Mouse (Mus musculus): ENCODE measurements around the gene Elf5. TPM values are rescaled to one million over a fixed set of nuclear protein-coding genes. Genes with fewer than 3 reads are reported as not detected.

Elf5 gene
- polyA plus RNA-seq, 1 experiment from 2014 or later: not detected

DNA sequence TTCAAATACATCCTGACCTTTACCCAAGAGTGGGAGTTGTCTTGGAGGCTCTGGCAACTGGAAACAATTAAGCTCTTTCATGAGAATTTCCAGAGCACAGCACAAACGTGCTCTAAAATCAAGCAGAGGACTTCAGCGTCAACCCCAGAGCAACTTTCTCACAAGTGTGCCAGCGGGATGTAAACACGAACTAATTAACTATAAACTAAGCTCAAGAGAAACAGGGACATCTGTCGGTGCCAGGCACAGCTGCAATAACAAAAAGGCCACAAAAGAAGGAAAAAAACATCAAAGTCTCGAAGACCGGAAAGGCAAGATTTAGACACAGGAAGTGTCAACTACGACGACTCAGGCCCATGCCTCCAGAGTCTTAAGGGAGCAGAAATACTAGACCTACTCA lies 50.3 kb downstream of the Elf5 start:
- no peaks in the 10 kb centered on the region for H3K27me3 ChIP-seq (replicated peaks; ENCODE audit: control insufficient read depth, insufficient read depth, low read length)
- no peak overlapping the region for H3K4me3 ChIP-seq (ENCODE audit: low read length)
- H3K4me1 ChIP-seq (ENCODE audit: control insufficient read depth, insufficient read depth, low read depth, low read length): no peaks in the 10 kb centered on the region
- peaks cover 24% of the 10 kb centered on the region for H3K36me3 ChIP-seq (ENCODE audit: control insufficient read depth, insufficient read depth, low read length)
- ATAC-seq: no peak
- H3K4me2 ChIP-seq (ENCODE audit: low read length): no peak overlapping the region
- H3K9me3 ChIP-seq (ENCODE audit: control insufficient read depth, low read length): no peaks in the 10 kb centered on the region
- WGBS: 36% methylated on average over 9 of the region's 9 CpGs
- no peak overlapping the region for H3K27ac ChIP-seq (ENCODE audit: low read depth, low read length)
- H3K9ac ChIP-seq (ENCODE audit: low read depth, low read length): no peak overlapping the region

DNA sequence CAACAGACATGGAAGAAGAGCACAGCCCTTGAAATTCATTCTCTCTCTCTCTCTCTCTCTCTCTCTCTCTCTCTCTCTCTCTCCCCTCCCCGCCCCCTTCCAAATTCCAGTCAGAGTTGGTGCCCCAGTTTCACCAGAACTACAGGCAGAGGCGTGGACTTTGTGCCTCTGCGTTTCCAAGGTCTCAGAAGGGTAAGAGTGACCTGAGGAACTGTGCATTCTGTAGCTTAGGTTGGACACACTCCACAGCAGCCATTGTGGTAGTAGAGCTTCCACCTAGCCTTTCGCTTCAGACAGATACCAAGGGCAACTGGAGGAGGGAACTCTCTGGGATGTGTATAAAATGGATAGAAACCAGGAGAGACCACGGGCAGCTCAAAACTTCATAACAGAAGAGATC lies 51.3 kb downstream of the Elf5 start:
- H3K9ac ChIP-seq (ENCODE audit: low read depth, low read length): no peak overlapping the region
- WGBS: 96% methylated on average over 5 of the region's 5 CpGs
- no peaks in the 10 kb centered on the region for H3K27me3 ChIP-seq (replicated peaks; ENCODE audit: control insufficient read depth, insufficient read depth, low read length)
- ATAC-seq: no peak
- H3K27ac ChIP-seq (ENCODE audit: low read depth, low read length): no peak overlapping the region
- no peaks in the 10 kb centered on the region for H3K9me3 ChIP-seq (ENCODE audit: control insufficient read depth, low read length)
- H3K36me3 ChIP-seq (ENCODE audit: control insufficient read depth, insufficient read depth, low read length): peaks cover 26% of the 10 kb centered on the region
- no peak overlapping the region for H3K4me3 ChIP-seq (ENCODE audit: low read length)
- H3K4me2 ChIP-seq (ENCODE audit: low read length): no peak overlapping the region
- no peaks in the 10 kb centered on the region for H3K4me1 ChIP-seq (ENCODE audit: control insufficient read depth, insufficient read depth, low read depth, low read length)

- Histone ChIP-seq H3K9ac (ENCODE audit: low read depth, low read length) (no peak overlapping the region), H3K27ac (ENCODE audit: low read depth, low read length) (no peak overlapping the region), H3K36me3 (ENCODE audit: control insufficient read depth, insufficient read depth, low read length) (peaks cover 20% of the 10 kb centered on the region), H3K4me2 (ENCODE audit: low read length) (no peak overlapping the region), H3K4me1 (ENCODE audit: control insufficient read depth, insufficient read depth, low read depth, low read length) (no peaks in the 10 kb centered on the region), H3K9me3 (ENCODE audit: control insufficient read depth, low read length) (no peaks in the 10 kb centered on the region), H3K4me3 (ENCODE audit: low read length) (no peak overlapping the region), H3K27me3 (replicated peaks; ENCODE audit: control insufficient read depth, insufficient read depth, low read length) (no peaks in the 10 kb centered on the region)
- ATAC-seq: no peak
- WGBS: 94% methylated on average over 8 of the region's 8 CpGs
These were observed 53.0 kb downstream of the Elf5 start for GRCm38 (mm10) chr2:103464524-103464923.

DNA sequence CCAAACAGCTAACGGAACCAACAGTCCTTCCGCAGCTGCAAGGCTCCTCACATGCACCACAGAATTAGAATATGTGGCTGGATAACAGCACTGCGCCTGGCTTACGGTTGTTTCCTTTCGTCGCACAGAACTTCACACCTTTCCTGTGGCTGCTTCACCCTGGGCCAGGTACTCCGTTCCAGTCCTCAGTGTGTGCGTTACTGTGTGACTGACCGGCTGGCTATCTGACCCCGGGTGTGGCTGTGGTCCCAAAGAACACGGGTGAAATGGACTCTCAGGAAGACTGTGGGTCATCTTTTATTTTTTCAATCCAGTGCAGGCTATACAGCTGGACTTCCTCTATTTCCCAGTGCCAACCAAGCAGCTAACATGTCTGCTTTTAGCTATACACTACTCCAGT lies 53.9 kb downstream of the Elf5 start:
- Histone ChIP-seq H3K9me3 (ENCODE audit: control insufficient read depth, low read length) (no peaks in the 10 kb centered on the region), H3K4me3 (ENCODE audit: low read length) (no peak overlapping the region), H3K36me3 (ENCODE audit: control insufficient read depth, insufficient read depth, low read length) (peaks cover 16% of the 10 kb centered on the region), H3K4me2 (ENCODE audit: low read length) (no peak overlapping the region), H3K9ac (ENCODE audit: low read depth, low read length) (no peak overlapping the region), H3K27me3 (replicated peaks; ENCODE audit: control insufficient read depth, insufficient read depth, low read length) (no peaks in the 10 kb centered on the region), H3K27ac (ENCODE audit: low read depth, low read length) (no peak overlapping the region), H3K4me1 (ENCODE audit: control insufficient read depth, insufficient read depth, low read depth, low read length) (no peaks in the 10 kb centered on the region)
- ATAC-seq: no peak
- 95% methylated on average over 11 of the region's 11 CpGs for WGBS

GRCm38 (mm10) chr2:103466272-103466671 lies 54.8 kb downstream of the Elf5 start:
- no peak for ATAC-seq
- Histone ChIP-seq H3K4me2 (ENCODE audit: low read length) (no peak overlapping the region), H3K4me1 (ENCODE audit: control insufficient read depth, insufficient read depth, low read depth, low read length) (no peaks in the 10 kb centered on the region), H3K36me3 (ENCODE audit: control insufficient read depth, insufficient read depth, low read length) (peaks cover 16% of the 10 kb centered on the region), H3K27ac (ENCODE audit: low read depth, low read length) (no peak overlapping the region), H3K4me3 (ENCODE audit: low read length) (no peak overlapping the region), H3K9me3 (ENCODE audit: control insufficient read depth, low read length) (no peaks in the 10 kb centered on the region), H3K9ac (ENCODE audit: low read depth, low read length) (no peak overlapping the region), H3K27me3 (replicated peaks; ENCODE audit: control insufficient read depth, insufficient read depth, low read length) (no peaks in the 10 kb centered on the region)
- 92% methylated on average over 3 of the region's 3 CpGs for WGBS

DNA sequence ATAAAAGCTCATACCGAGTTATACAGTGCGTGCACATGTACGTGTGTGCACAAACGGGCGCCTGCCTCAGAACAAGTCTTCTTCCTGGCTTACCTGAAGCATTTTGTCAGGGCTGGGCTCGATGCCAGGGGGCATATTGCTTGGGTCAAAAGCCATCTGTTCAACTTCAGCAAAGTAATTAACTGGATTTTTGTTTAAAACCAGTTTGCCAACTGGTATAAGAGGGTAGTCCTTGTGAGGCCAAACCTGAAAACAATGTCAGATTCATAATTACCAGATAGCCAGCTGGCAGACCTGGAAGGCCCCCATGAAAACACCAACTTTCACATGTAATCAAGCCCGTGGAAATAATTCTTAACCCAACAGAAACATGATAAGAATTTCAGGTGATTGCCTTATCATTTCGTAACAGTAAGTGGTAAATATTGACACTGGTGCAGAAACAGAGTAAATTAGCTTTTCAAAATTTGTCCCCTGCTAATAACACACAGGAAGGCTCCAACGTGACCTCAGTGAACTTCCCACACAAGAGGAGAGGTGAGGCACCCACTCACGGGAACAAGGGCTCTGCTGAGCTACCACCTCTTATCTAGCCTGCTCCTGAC lies 55.6 kb downstream of the Elf5 start:
- no peaks in the 10 kb centered on the region for H3K9me3 ChIP-seq (ENCODE audit: control insufficient read depth, low read length)
- H3K4me3 ChIP-seq (ENCODE audit: low read length): no peak overlapping the region
- 90% methylated on average over 10 of the region's 10 CpGs for WGBS
- no peaks in the 10 kb centered on the region for H3K27me3 ChIP-seq (replicated peaks; ENCODE audit: control insufficient read depth, insufficient read depth, low read length)
- H3K4me2 ChIP-seq (ENCODE audit: low read length): no peak overlapping the region
- no peak for ATAC-seq
- no peak overlapping the region for H3K9ac ChIP-seq (ENCODE audit: low read depth, low read length)
- no peak overlapping the region for H3K27ac ChIP-seq (ENCODE audit: low read depth, low read length)
- H3K4me1 ChIP-seq (ENCODE audit: control insufficient read depth, insufficient read depth, low read depth, low read length): no peaks in the 10 kb centered on the region
- H3K36me3 ChIP-seq (ENCODE audit: control insufficient read depth, insufficient read depth, low read length): peaks cover 16% of the 10 kb centered on the region

DNA sequence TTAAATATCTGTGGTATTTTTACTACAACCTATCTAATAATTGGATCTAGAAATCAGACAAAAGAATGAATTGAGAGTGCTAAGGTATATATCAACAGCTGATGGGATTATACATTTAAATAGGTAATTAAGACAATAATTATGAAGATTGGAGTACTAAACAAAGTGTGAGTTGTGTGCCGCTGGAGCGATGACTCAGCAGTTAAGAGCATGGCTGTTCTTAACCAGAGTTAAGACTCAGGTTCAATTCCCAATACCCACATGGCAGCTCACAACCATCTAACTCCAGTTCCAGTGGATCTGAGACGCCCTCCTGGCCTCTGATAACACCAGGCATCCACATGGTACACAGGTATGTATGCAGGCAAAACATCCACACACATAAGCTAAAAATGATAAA lies 61.9 kb downstream of the Elf5 start:
- ATAC-seq: no peak
- Histone ChIP-seq H3K36me3 (ENCODE audit: control insufficient read depth, insufficient read depth, low read length) (peaks cover 16% of the 10 kb centered on the region; the same call in 1 of the 2 replicates), H3K9ac (ENCODE audit: low read depth, low read length) (no peak overlapping the region), H3K4me3 (ENCODE audit: low read length) (no peak overlapping the region), H3K27ac (ENCODE audit: low read depth, low read length) (no peak overlapping the region), H3K9me3 (ENCODE audit: control insufficient read depth, low read length) (no peaks in the 10 kb centered on the region), H3K4me2 (ENCODE audit: low read length) (no peak overlapping the region), H3K27me3 (replicated peaks; ENCODE audit: control insufficient read depth, insufficient read depth, low read length) (no peaks in the 10 kb centered on the region), H3K4me1 (ENCODE audit: control insufficient read depth, insufficient read depth, low read depth, low read length) (no peaks in the 10 kb centered on the region)
- 96% methylated on average over 3 of the region's 3 CpGs for WGBS

- Histone ChIP-seq H3K4me2 (ENCODE audit: low read length) (no peak overlapping the region), H3K27ac (ENCODE audit: low read depth, low read length) (no peak overlapping the region), H3K27me3 (replicated peaks; ENCODE audit: control insufficient read depth, insufficient read depth, low read length) (no peaks in the 10 kb centered on the region), H3K9ac (ENCODE audit: low read depth, low read length) (no peak overlapping the region), H3K36me3 (ENCODE audit: control insufficient read depth, insufficient read depth, low read length) (peaks cover 11% of the 10 kb centered on the region; the same call in 1 of the 2 replicates), H3K4me1 (ENCODE audit: control insufficient read depth, insufficient read depth, low read depth, low read length) (no peaks in the 10 kb centered on the region), H3K4me3 (ENCODE audit: low read length) (no peak overlapping the region), H3K9me3 (ENCODE audit: control insufficient read depth, low read length) (no peaks in the 10 kb centered on the region)
- 94% methylated on average over 2 of the region's 2 CpGs for WGBS
- no peak for ATAC-seq
These were observed 64.7 kb downstream of the Elf5 start for GRCm38 (mm10) chr2:103476180-103476579.

GRCm38 (mm10) chr2:103476657-103477056 lies 65.2 kb downstream of the Elf5 start:
- no peak overlapping the region for H3K9ac ChIP-seq (ENCODE audit: low read depth, low read length)

GRCm38 (mm10) chr2:103477456-103477855 lies 66.0 kb downstream of the Elf5 start:
- Histone ChIP-seq H3K9ac (ENCODE audit: low read depth, low read length) (no peak overlapping the region), H3K36me3 (ENCODE audit: control insufficient read depth, insufficient read depth, low read length) (peaks cover 11% of the 10 kb centered on the region; the same call in 1 of the 2 replicates), H3K4me1 (ENCODE audit: control insufficient read depth, insufficient read depth, low read depth, low read length) (no peaks in the 10 kb centered on the region), H3K27ac (ENCODE audit: low read depth, low read length) (no peak overlapping the region), H3K27me3 (replicated peaks; ENCODE audit: control insufficient read depth, insufficient read depth, low read length) (no peaks in the 10 kb centered on the region), H3K4me2 (ENCODE audit: low read length) (no peak overlapping the region), H3K4me3 (ENCODE audit: low read length) (no peak overlapping the region), H3K9me3 (ENCODE audit: control insufficient read depth, low read length) (no peaks in the 10 kb centered on the region)
- no peak for ATAC-seq
- WGBS: 89% methylated on average over 4 of the region's 4 CpGs

More at GRCm38 (mm10) chr2:103476657-103477056, 65.2 kb downstream of the Elf5 start:
- H3K9me3 ChIP-seq (ENCODE audit: control insufficient read depth, low read length): no peaks in the 10 kb centered on the region
- no peaks in the 10 kb centered on the region for H3K27me3 ChIP-seq (replicated peaks; ENCODE audit: control insufficient read depth, insufficient read depth, low read length)
- no peak overlapping the region for H3K4me2 ChIP-seq (ENCODE audit: low read length)
- H3K4me3 ChIP-seq (ENCODE audit: low read length): no peak overlapping the region
- no peaks in the 10 kb centered on the region for H3K4me1 ChIP-seq (ENCODE audit: control insufficient read depth, insufficient read depth, low read depth, low read length)
- 90% methylated on average over 11 of the region's 11 CpGs for WGBS
- no peak for ATAC-seq
- peaks cover 11% of the 10 kb centered on the region; the same call in 1 of the 2 replicates for H3K36me3 ChIP-seq (ENCODE audit: control insufficient read depth, insufficient read depth, low read length)
- H3K27ac ChIP-seq (ENCODE audit: low read depth, low read length): no peak overlapping the region
